Mouse (Mus musculus) hindbrain, postnatal 0 days (tissue): ENCODE data around the gene Aox2. TPM values are rescaled to one million over a fixed set of nuclear protein-coding genes. Genes with fewer than 3 reads are reported as not detected.
A peak's percentile ranks its signal among the peaks of the same experiment; 100 is the strongest.

Experiments used
- ATAC-seq: fragments of 200-750 bp; cut with Nextera tagmentation; 2 replicates; pipeline ENCODE4 v1.8.0; 2017; ENCODE audit warnings: mild to moderate bottlenecking, moderate TSS enrichment, moderate library complexity
- DNase-seq: peaks from one replicate; pipeline ENCODE4 v3.0.0-alpha.2; 2015; ENCODE audit warnings: low spot score
- H3K27ac ChIP-seq: fragments of 300-500 bp; sonication (generic); 2 replicates; pipeline ENCODE4 v1.5.1; 2014; ENCODE audit warnings: mild to moderate bottlenecking
- H3K27me3 ChIP-seq: fragments of 300-500 bp; sonication (generic); 2 replicates; pipeline ENCODE4 v1.6.1; 2014; ENCODE audit warnings: low read length, mixed read lengths; ENCODE audit not compliant: insufficient read depth
- H3K36me3 ChIP-seq: fragments of 300-500 bp; sonication (generic); 2 replicates; pipeline ENCODE4 v1.6.1; 2014; ENCODE audit warnings: low read length, mixed read lengths; ENCODE audit not compliant: insufficient read depth
- H3K4me1 ChIP-seq: fragments of 300-500 bp; sonication (generic); 2 replicates; pipeline ENCODE4 v1.6.1; 2014; ENCODE audit warnings: antibody characterized with exemption, low read length, mixed read lengths; ENCODE audit not compliant: insufficient read depth
- H3K4me2 ChIP-seq: fragments of 300-500 bp; sonication (generic); 2 replicates; pipeline ENCODE4 v1.6.1; 2014; ENCODE audit warnings: low read depth, mild to moderate bottlenecking, low read length, moderate library complexity, mixed read lengths
- H3K4me3 ChIP-seq: fragments of 300-500 bp; sonication (generic); 2 replicates; pipeline ENCODE4 v1.5.1; 2014; ENCODE audit warnings: low read length
- H3K9ac ChIP-seq: fragments of 300-500 bp; sonication (generic); replicated peaks from 2 replicates; pipeline ENCODE4 v1.6.1; 2014; ENCODE audit warnings: mild to moderate bottlenecking, low read length, moderate library complexity, mixed read lengths
- H3K9me3 ChIP-seq: fragments of 300-500 bp; sonication (generic); 2 replicates; pipeline ENCODE4 v1.6.1; 2016; ENCODE audit warnings: low read length, mixed read lengths
- CTCF ChIP-seq: IDR thresholded peaks from 2 replicates; pipeline ENCODE4 v1.5.1; 2016; ENCODE audit warnings: antibody characterized with exemption, control low read depth, low read depth
- WGBS: fragments of 180-500 bp; shearing (Covaris S2); extraction: QIAGEN DNeasy Blood & Tissue Kit; methylation state at CpG from one replicate; pipeline ENCODE4 v1.1.7; 2014; 5-methylcytosine and 5-hydroxymethylcytosine counted together
- polyA plus RNA-seq: library from polyadenylated mRNA; unstranded; fragments of >200 nt; fragmentation: Nextera tagmentation; extraction: Ambion mirVana; gene quantifications from 2 replicates; pipeline ENCODE4 v1.2.1, GENCODE M21; 2015
- total RNA-seq: library from RNA; depleted of rRNA; stranded (reverse); fragments of >200 nt; gene quantifications from 2 replicates; pipeline ENCODE4 v1.2.3, GENCODE M21; 2014

Aox2 gene
- total and polyA plus RNA-seq, 2 experiments from 2014 or later = 0.03 TPM; not detected in 1

DNA sequence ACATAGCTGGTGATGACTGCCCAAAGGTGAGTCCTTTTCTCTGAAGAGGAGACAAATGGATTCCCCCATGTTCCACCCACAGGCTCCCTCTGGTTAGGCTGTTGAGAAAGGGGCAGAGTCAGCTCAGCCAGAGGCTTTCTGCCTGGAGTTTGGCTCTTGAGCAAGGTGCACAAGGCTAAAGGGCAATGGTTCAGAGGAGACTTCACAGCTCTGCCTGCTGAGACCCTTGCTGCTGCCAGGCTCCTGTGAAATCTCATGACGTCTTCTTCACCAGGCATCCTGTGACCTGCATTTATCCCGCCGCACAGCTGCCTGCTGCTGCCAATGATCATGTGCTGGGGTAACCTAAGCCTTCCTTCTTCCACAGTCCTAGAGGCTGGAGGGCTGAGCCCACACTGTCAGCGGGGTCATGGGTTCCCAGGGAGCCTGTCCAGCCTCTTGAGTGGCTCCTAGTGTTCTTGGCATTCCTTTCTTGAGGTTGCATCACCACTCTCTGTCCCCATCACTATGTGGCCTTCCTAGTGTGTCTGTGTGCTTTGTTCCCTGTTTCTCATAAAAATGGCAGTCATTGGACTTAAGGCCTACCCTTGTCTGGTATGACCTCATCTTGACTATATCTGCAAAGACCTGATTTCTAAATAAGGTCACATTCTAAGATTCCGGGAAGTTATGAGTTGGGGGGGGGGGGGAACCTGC, 104.6 kb downstream of the Aox2 start:
- Histone ChIP-seq H3K4me1 (no peaks in the 10 kb centered on the region), H3K27me3 (no peaks in the 10 kb centered on the region), H3K36me3 (no peaks in the 10 kb centered on the region), H3K4me3 (no peak overlapping the region), H3K27ac (no peak overlapping the region), H3K9ac (no peak overlapping the region), H3K4me2 (no peak overlapping the region), H3K9me3 (no peaks in the 10 kb centered on the region)
- WGBS = 69% methylated on average over 5 of the region's 5 CpGs
- DNase-seq = no peak
- no peak for ATAC-seq
- TF ChIP-seq CTCF = no peak

DNA sequence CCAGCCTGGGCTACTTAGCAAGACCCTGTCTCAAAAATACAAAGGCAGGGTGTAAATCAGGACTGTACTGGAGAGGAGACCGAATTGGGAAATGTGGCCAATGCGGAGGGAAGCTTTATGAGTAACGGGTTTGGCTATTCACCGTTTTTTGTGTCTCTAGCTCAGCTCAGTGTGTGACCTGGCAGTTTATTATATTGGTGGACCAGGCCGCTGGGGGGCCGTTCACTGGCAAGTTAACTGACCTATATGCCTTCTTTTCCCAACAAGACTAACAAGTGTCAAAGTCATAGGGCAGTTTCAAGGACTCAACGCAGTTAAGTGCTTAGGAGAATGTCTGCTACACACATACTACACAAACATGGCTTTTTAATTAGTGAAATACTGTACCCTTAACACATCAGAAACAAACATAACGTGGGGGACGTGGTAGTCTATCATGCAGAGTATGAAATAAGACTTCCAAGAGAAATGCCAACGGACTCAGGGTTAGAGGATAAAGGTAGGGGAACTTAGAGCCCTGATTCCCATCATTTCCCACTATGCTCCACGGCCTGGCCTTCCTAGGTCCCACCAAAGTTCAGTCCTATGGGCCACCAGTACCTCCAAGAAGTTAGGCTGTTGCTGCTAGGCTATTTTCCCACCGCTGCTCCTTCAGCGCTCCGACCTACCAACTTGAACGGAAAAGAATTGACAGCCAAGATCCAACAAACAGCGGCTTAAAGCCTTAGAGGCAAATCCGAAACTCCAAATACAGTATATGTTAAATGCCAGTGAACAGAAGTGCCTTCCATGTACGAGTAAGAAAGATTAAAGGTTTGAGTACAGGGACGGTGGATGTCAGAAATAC, 113.5 kb downstream of the Aox2 start:
- no peaks in the 10 kb centered on the region for H3K27me3 ChIP-seq
- H3K4me2 ChIP-seq = peak overlapping the region; percentile 66
- peaks cover 14% of the 10 kb centered on the region; the same call in 1 of the 2 replicates for H3K36me3 ChIP-seq
- WGBS = 43% methylated on average over 19 of the region's 19 CpGs
- H3K4me3 ChIP-seq = peak overlapping the region; percentile 57
- no peak for ATAC-seq
- no peaks in the 10 kb centered on the region for H3K9me3 ChIP-seq
- DNase-seq = peak; percentile 29
- TF ChIP-seq CTCF = no peak
- peaks cover 9% of the 10 kb centered on the region; the same call in 1 of the 2 replicates for H3K4me1 ChIP-seq
- peak overlapping the region; percentile 80 for H3K9ac ChIP-seq
- peak overlapping the region; percentile 100 for H3K27ac ChIP-seq

DNA sequence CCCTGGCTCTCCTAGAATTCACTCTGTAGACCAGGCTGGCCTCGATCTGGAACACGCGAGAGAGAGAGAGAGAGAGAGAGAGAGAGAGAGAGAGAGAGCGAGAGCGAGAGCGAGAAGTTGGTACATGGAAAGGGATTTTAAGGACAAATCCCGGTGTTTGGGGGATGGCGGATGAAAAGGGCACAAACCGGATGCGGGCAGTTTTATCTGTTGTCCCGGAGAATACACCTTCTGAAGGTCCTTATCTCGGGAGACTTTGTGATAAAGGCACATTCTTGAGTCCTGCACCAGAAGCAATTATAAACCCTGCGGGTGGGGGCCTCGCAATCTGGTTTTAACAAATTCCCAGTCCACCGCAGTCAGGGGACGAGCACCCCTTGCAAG, 114.1 kb downstream of the Aox2 start:
- no peaks in the 10 kb centered on the region for H3K9me3 ChIP-seq
- peak overlapping the region; percentile 66 for H3K4me2 ChIP-seq
- peak overlapping the region; percentile 57 for H3K4me3 ChIP-seq
- H3K9ac ChIP-seq = peak overlapping the region; percentile 80
- peaks cover 9% of the 10 kb centered on the region; the same call in 1 of the 2 replicates for H3K4me1 ChIP-seq
- no peak for TF ChIP-seq CTCF
- ATAC-seq (peak; percentile 50), DNase-seq (peak; percentile 51)
- peaks cover 16% of the 10 kb centered on the region; the same call in 1 of the 2 replicates for H3K36me3 ChIP-seq
- WGBS = 0% methylated on average over 16 of the region's 16 CpGs
- H3K27me3 ChIP-seq = no peaks in the 10 kb centered on the region
- peak overlapping the region; percentile 100 for H3K27ac ChIP-seq

DNA sequence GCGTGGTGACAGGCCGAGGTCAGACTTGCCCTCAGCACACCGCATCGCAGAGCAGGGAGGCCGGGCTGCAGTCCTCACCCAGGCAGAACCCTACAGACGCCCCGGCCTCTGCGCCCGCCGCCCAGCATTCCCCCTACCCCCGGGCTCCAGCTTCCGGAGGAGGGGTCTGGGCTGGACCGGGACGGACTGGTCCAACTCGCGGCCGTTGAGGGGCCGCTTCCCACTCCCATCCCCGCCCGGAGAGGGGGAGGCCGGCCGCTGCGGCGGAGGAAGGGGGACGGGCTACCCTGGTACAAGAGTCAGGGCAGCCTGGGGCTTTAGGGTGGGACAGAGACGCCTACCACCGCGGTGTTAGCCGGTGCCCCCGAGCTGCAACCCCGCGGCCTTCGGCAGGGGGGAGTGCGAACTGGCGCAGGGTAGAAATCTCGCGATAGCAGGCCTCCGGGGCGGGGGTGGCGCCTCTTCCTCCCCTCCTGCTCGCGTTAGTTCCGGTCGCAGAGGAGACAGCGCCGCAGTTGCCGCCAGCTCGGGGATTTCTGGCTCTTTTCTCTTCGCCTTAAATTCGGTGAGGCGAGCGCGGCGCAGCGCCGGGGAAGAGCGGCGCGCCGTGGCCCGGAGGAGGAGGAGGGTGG, 114.6 kb downstream of the Aox2 start, which contains the start of gene Bzw1:
Bzw1 (plus strand) TSS at position 247 of the 632 bp plus-strand sequence.
- peaks cover 9% of the 10 kb centered on the region; the same call in 1 of the 2 replicates for H3K4me1 ChIP-seq
- ATAC-seq = peak; percentile 97

DNA sequence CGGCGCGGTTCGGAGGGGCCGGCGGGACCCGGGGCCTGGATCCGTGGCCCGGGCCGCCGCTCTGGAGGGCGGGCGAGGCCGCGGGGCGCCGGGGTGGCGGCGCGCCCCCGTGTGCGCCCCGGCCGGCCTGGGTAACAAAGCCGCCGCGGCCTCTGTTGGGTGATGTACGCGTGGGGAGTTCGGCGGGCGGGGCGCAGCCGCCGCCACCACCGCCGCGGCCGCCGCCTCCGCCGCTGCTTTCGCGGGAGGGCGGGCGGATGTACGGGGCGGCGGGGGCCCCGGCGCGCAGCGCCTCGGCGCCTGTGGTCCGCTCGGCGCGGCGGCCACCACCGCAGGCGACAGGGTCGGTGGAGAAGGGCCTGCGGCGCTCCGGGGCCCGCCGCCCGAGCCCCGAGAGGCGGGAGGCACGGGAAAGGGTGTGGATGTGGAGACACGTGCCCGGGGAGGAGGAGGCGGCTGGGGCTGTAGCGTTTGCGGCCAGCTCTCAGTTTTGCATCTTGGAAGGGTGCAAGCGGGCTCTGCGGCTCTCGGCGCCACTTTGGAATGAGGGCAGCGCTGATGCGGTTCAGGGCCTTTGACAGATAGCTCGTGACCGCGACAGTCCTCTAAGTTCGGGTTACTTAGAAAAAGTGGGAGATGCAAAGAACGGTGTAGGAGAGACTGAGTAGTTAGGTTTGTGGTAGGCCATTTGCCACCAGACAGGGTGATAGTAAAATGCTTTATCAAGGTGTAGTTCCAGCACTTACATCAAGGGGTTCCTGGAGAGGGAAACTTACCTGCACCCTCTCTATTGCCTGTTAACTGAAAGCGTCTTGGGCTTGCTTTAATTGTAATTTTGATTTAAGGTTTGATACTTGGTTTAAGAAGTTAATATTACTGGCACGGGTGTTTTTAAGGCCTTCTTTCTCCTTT, 115.4 kb downstream of the Aox2 start:
- Histone ChIP-seq H3K36me3 (peaks cover 26% of the 10 kb centered on the region; the same call in 1 of the 2 replicates), H3K4me3 (peak overlapping the region; percentile 57), H3K9ac (peak overlapping the region; percentile 80), H3K9me3 (no peaks in the 10 kb centered on the region), H3K27ac (peak overlapping the region; percentile 100), H3K4me1 (peaks cover 9% of the 10 kb centered on the region; the same call in 1 of the 2 replicates), H3K4me2 (peak overlapping the region; percentile 66), H3K27me3 (no peaks in the 10 kb centered on the region)
- 1% methylated on average over 33 of the region's 90 CpGs for WGBS
- TF ChIP-seq CTCF = peak; percentile 39; the same call in 1 of the 2 replicates
- peak; percentile 48 for DNase-seq
- ATAC-seq = peak; percentile 64

More for the DNA sequence above, 114.6 kb downstream of the Aox2 start, which contains the start of gene Bzw1:
- peak within 1 kb of the TSS; percentile 57 for H3K4me3 ChIP-seq
- no peaks in the 10 kb centered on the region for H3K9me3 ChIP-seq
- H3K27me3 ChIP-seq = no peaks in the 10 kb centered on the region
- H3K27ac ChIP-seq = peak within 1 kb of the TSS; percentile 100
- H3K36me3 ChIP-seq = peaks cover 19% of the 10 kb centered on the region; the same call in 1 of the 2 replicates
- H3K4me2 ChIP-seq = peak within 1 kb of the TSS; percentile 66
- WGBS = under 1% methylated on average over 45 of the region's 61 CpGs
- H3K9ac ChIP-seq = peak within 1 kb of the TSS; percentile 80
- TF ChIP-seq CTCF = no peak
- DNase-seq = peak; percentile 97
